Comparison of ENCODE assay signal across 8 mouse cellular contexts in genomic region chr11:83409087-83409754, GRCm38 (mm10). TPM values are rescaled to one million over a fixed set of nuclear protein-coding genes. Genes with fewer than 3 reads are reported as not detected.
A peak's percentile ranks its signal among the peaks of the same experiment; 100 is the strongest.
DNase-seq lines count a peak whose midpoint lies in the region; ATAC-seq and TF ChIP-seq lines count a peak whose summit lies in the region.

TSS of gene Rasl10b (plus strand) at chr11:83409137.

- 1% methylated on average over 37 of the region's 44 CpGs for WGBS in heart, embryonic 14.5 days
- under 1% methylated on average over 33 of the region's 44 CpGs for WGBS in lung, embryonic 16.5 days

- H3K36me3 ChIP-seq in E14TG2a.4 (ENCODE audit: insufficient read depth, low read length): peaks cover 4% of the 10 kb centered on the region
- peaks cover 7% of the 10 kb centered on the region; the same call in 1 of the 2 replicates for H3K36me3 ChIP-seq in heart, embryonic 14.5 days (ENCODE audit: control insufficient read depth, insufficient read depth, low read length)
- no peaks in the 10 kb centered on the region for H3K36me3 ChIP-seq in lung, embryonic 16.5 days (ENCODE audit: control insufficient read depth, insufficient read depth, low read length)

- TF ChIP-seq CTCF in E14TG2a.4 (conservative IDR thresholded peaks at IDR 0.05; ENCODE audit: low read length): no peak

- peak within 1 kb of the TSS in 1 of 2 experiments; percentile 54; a peak in 2 of 4 replicates for H3K27ac ChIP-seq in heart, embryonic 14.5 days (replicated peaks in 1 of 2; ENCODE audit: control insufficient read depth in 1 of 2, insufficient read depth in 1 of 2, low read depth in 2 of 2, low read length in 2 of 2)
- H3K27ac ChIP-seq in lung, embryonic 16.5 days (ENCODE audit: low read length): no peak within 1 kb of the TSS

- no peaks in the 10 kb centered on the region for H3K9me3 ChIP-seq in E14TG2a.4 (ENCODE audit: low read length)
- H3K9me3 ChIP-seq in heart, embryonic 14.5 days (ENCODE audit: control insufficient read depth, low read length): no peaks in the 10 kb centered on the region
- H3K9me3 ChIP-seq in lung, embryonic 16.5 days (ENCODE audit: control insufficient read depth, low read length): no peaks in the 10 kb centered on the region

- peaks cover 35% of the 10 kb centered on the region for H3K4me1 ChIP-seq in E14TG2a.4 (replicated peaks; ENCODE audit: low read depth, low read length)
- H3K4me1 ChIP-seq in heart, embryonic 14.5 days (ENCODE audit: control insufficient read depth in 2 of 2, insufficient read depth in 2 of 2, low read length in 2 of 2): peaks cover 9 to 22% of the 10 kb centered on the region in 2 experiments; a peak in 3 of 4 replicates
- 0 out of 2 replicates have a peak, but pooled peaks cover 7% of the 10 kb centered on the region for H3K4me1 ChIP-seq in lung, embryonic 16.5 days (replicated peaks; ENCODE audit: control insufficient read depth, insufficient read depth, low read length)

- H3K9ac ChIP-seq in heart, embryonic 14.5 days (ENCODE audit: low read length): peak within 1 kb of the TSS; percentile 84
- peak within 1 kb of the TSS; percentile 69 for H3K9ac ChIP-seq in lung, embryonic 16.5 days (ENCODE audit: low read length)

- 0 out of 2 replicates have a peak, but pooled peaks have one; percentile 26 for ATAC-seq in common myeloid progenitor, adult 5-6 weeks (replicated peaks; ENCODE audit: low read depth, poor library complexity, severe bottlenecking)
- 0 out of 2 replicates have a peak, but pooled peaks have one; percentile 51 for ATAC-seq in heart, embryonic 14.5 days (ENCODE audit: insufficient number of reproducible peaks, insufficient read depth, low FRiP score, low read depth)
- peak; percentile 66 for ATAC-seq in lung, embryonic 16.5 days (ENCODE audit: low read depth)

- peaks cover 71% of the 10 kb centered on the region for H3K27me3 ChIP-seq in E14TG2a.4 (ENCODE audit: insufficient read depth, low read length)
- no peaks in the 10 kb centered on the region for H3K27me3 ChIP-seq in heart, embryonic 14.5 days (ENCODE audit: control insufficient read depth, insufficient read depth, low read length)
- H3K27me3 ChIP-seq in lung, embryonic 16.5 days (ENCODE audit: control insufficient read depth, insufficient read depth, low read depth, low read length): peaks cover 2% of the 10 kb centered on the region; the same call in 1 of the 2 replicates

- peak within 1 kb of the TSS; percentile 80 for H3K4me3 ChIP-seq in E14TG2a.4 (replicated peaks; ENCODE audit: low read length)
- peak within 1 kb of the TSS; percentile 67 to 86 for H3K4me3 ChIP-seq in heart, embryonic 14.5 days (ENCODE audit: control insufficient read depth in 1 of 2, insufficient read depth in 1 of 2, low read depth in 1 of 2, low read length in 2 of 2)
- H3K4me3 ChIP-seq in lung, embryonic 16.5 days (ENCODE audit: low read length): peak within 1 kb of the TSS; percentile 72

- H3K4me2 ChIP-seq in heart, embryonic 14.5 days (ENCODE audit: low read length): peak within 1 kb of the TSS; percentile 92
- peak within 1 kb of the TSS; percentile 99 for H3K4me2 ChIP-seq in lung, embryonic 16.5 days (ENCODE audit: low read depth, low read length)

- peak; percentile 32 for DNase-seq in NIH3T3 (ENCODE audit: low read depth)
- DNase-seq in kidney, postnatal 10 days: peak; percentile 49
- peak; percentile 50 for DNase-seq in testis, postnatal 10 days (ENCODE audit: low spot score)
- no peak for DNase-seq in gastrocnemius, adult 18-20 months (ENCODE audit: low spot score)

RNA-seq across cellular contexts. Expression of gene Rasl10b, which starts in this region (rescaled TPM):
- total RNA-seq in common myeloid progenitor, adult 5-6 weeks (2017): not detected in 2 replicates
- polyA plus RNA-seq in heart, embryonic 14.5 days (2014; fragmentation: Nextera tagmentation; extraction: Ambion mirVana): 4.6 and 5.9 TPM in 2 replicates
- polyA plus RNA-seq in lung, embryonic 16.5 days (2015; fragmentation: Nextera tagmentation; extraction: Ambion mirVana): 0.41 and 0.62 TPM in 2 replicates
- under 1 TPM; 0.48 to 0.90 TPM for total RNA-seq in gastrocnemius, adult 18-20 months (2021)

Comparison
In these comparisons a context has a peak if more than half of its experiments do, and no peak if none do; other contexts are left out.
1. Peak in ATAC-seq in common myeloid progenitor, adult 5-6 weeks; RNA of the gene not detected or under 1 TPM.
2. Peak in ATAC-seq, H3K4me3 ChIP-seq, H3K9ac ChIP-seq and H3K4me2 ChIP-seq in lung, embryonic 16.5 days; RNA of the gene not detected or under 1 TPM.